Mouse (Mus musculus) leukemia stem cell, adult 10-12 weeks (primary cell): ENCODE measurements around the gene Pogz. TPM values are rescaled to one million over a fixed set of nuclear protein-coding genes. Genes with fewer than 3 reads are reported as not detected.

Experiments used
- polyA plus RNA-seq: library from polyadenylated mRNA; stranded (reverse); fragments of >175 nt; gene quantifications from 2 replicates; pipeline ENCODE4 v1.2.3, GENCODE M21; 2012; ENCODE audit warnings: low replicate concordance

Gene Pogz
- polyA plus RNA-seq, result 89.9 and 128 TPM in 2 replicates

DNA sequence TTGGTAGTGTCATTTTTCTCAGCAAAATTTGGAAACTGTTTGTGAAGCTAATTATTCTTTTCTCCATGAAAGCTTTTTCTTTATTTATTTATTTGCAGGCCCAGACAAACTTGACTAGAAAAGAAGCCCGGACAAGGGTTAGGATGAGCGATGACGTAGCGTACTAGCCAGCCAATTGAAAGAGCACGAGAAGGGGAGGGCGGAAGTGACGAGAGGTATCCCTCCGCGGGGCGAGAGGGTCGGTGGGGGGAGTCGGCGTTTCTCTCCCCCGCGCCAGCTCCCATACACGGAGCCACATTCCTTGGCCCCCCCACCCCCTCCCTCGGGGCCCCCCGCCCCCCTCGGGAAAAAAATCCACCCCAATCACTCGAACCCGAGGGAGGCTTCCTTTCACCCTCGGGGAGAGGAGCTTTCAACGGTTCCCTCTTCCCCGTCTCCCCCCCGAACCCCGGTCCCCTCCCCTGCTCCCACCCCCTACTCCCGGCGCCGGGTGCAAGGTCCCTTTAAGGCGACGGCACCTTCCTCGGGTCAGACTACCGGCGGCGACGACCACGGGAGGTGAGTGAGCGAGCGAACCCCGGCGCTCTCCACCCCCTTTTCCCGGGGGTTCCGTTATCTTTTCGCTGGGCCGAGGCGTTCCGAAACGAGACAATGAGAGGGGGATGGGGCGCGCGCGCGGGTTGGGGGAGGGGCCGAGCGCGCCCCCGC, at the start of gene Pogz:
Pogz (plus strand) TSS at position 385 of the 708 bp plus-strand sequence.

DNA sequence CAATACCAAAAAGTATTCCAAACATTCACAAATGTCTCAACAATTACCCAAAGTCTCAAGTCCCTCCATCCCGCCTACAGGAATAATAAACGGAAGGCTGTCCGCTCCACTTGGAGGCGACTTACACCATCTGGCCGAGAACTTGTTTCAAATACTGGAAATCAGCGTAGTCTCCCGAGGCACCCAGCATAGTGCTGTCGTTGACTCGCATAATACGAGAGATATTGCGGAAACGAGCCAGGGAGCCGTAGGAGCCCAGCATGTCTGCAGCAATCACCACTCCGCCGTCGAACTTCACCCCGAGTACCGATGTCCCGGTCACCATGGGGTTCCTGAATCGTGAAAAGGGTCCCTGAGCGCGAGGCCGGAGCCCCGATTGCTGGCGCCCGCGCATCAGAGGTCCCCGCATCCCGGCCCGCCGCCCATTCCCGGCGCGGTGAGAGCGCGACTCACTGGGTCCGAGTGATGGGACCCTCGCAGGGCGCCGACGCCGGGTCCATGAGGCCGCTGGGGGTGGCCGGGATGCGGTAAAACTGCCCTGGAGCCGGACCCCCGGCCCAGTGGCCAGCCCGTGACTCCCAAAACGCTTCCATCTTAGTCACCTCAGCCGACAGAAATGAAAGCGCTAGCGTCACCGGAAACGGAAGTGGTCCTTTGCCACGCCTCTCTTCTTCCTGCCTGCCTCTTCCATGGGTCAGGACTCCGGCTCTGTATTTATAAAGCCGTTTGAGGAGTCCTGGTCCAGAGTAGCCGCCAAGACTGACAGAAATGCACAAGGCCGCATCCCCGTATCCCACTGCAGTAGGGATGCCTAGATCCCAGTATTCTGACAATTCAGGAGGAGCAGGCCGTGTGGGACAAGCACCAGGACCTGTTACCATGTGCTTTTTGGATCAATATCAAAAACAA, 49.2 kb downstream of the Pogz start, which contains the start of gene Psmb4:
Psmb4 (minus strand) TSS at position 646 of the 909 bp plus-strand sequence.

Other genes with a start within 250 kb of the Pogz start
- not detected in 2 replicates for gene Gm10972, start 194.5 kb upstream of the Pogz start, polyA plus RNA-seq
- 0.71 and 1.3 TPM in 2 replicates for gene Tuft1, start 178.7 kb upstream of the Pogz start, polyA plus RNA-seq
- 1.2 TPM in 1 of 2 replicates, not detected in the other for gene Selenbp2, start 144.0 kb upstream of the Pogz start, polyA plus RNA-seq
- 0.03 and 0.06 TPM in 2 replicates for gene Cgn, start 51.1 kb upstream of the Pogz start, polyA plus RNA-seq
- gene Psmb4, start 49.4 kb downstream of the Pogz start, polyA plus RNA-seq, result 227 and 271 TPM in 2 replicates
- 5.0 and 35.4 TPM in 2 replicates for gene Selenbp1, start 95.5 kb downstream of the Pogz start, polyA plus RNA-seq
- gene Rfx5, start 116.5 kb downstream of the Pogz start, polyA plus RNA-seq, result 9.7 and 9.8 TPM in 2 replicates
- gene Pi4kb, start 137.2 kb downstream of the Pogz start, polyA plus RNA-seq, result 7.6 and 7.7 TPM in 2 replicates
- 17.4 and 30.5 TPM in 2 replicates for gene Zfp687, start 177.9 kb downstream of the Pogz start, polyA plus RNA-seq
- 48.7 and 63.1 TPM in 2 replicates for gene Psmd4, start 205.0 kb downstream of the Pogz start, polyA plus RNA-seq